Mouse (Mus musculus) embryonic facial prominence, embryonic 10.5 days (tissue): Measurements from ENCODE around the gene Pisd. TPM values are rescaled to one million over a fixed set of nuclear protein-coding genes. Genes with fewer than 3 reads are reported as not detected.

Source experiments
- DNase-seq: peaks from one replicate; pipeline ENCODE4 v3.0.0-alpha.2; 2017; ENCODE audit warnings: low spot score
- H3K27ac ChIP-seq: fragments of 300-500 bp; sonication (generic); replicated peaks from 2 replicates; pipeline ENCODE4 v1.5.1; 2016; ENCODE audit warnings: mild to moderate bottlenecking
- H3K27me3 ChIP-seq: fragments of 300-500 bp; sonication (generic); replicated peaks from 2 replicates; pipeline ENCODE4 v1.6.1; 2016; ENCODE audit warnings: low read depth, mild to moderate bottlenecking; ENCODE audit not compliant: poor library complexity, severe bottlenecking
- H3K36me3 ChIP-seq: fragments of 300-500 bp; sonication (generic); replicated peaks from 2 replicates; pipeline ENCODE4 v1.6.1; 2016; ENCODE audit warnings: mild to moderate bottlenecking, moderate library complexity
- H3K4me1 ChIP-seq: fragments of 300-500 bp; sonication (generic); 2 replicates; pipeline ENCODE4 v1.6.1; 2016
- H3K4me3 ChIP-seq: fragments of 300-500 bp; sonication (generic); 2 replicates; pipeline ENCODE4 v1.5.1; 2016; ENCODE audit warnings: mild to moderate bottlenecking, moderate library complexity
- H3K9me3 ChIP-seq: fragments of 300-500 bp; sonication (generic); 2 replicates; pipeline ENCODE4 v1.6.1; 2016; ENCODE audit warnings: mild to moderate bottlenecking
- whole genome bisulfite sequencing: fragments of 180-500 bp; shearing (Covaris S2); methylation state at CpG from one replicate; pipeline ENCODE4 v1.1.7; 2016; 5-methylcytosine and 5-hydroxymethylcytosine counted together
- polyA plus RNA-seq: library from polyadenylated mRNA; unstranded; fragments of >200 nt; fragmentation: Nextera tagmentation; extraction: Ambion mirVana; gene quantifications from 2 replicates; pipeline ENCODE4 v1.2.1, GENCODE M21; 2016

Gene Pisd
- polyA plus RNA-seq, 1 experiment from 2014 or later, result 76.0 TPM

DNA sequence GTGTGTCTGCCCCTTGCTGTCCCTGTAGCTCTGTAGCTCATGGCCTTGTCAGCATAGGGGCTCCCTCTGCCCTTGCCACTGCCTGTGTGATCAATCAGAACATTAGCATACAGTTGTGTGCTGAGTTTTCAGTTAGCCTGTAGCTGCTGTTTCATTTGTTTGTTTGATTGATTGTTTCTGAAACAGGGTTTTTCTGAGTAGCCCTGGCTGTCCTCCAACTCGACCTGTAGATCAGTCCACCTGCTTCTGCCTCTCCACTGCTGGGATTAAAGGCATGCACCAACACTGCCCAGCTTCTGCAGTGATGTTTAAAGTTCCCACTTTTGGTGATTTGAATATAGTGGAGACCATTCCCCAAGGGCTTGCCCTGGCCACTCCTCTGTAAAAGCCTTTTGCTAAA lies 67.7 kb downstream of the Pisd start:
- no peaks in the 10 kb centered on the region for H3K9me3 ChIP-seq
- H3K4me3 ChIP-seq, result no peak overlapping the region
- DNase-seq, result peak; percentile 2
- peaks cover 12% of the 10 kb centered on the region for H3K4me1 ChIP-seq
- no peaks in the 10 kb centered on the region for H3K27me3 ChIP-seq
- H3K27ac ChIP-seq, result no peak overlapping the region
- H3K36me3 ChIP-seq, result no peaks in the 10 kb centered on the region
- WGBS, result 64% methylated on average over 1 of the region's 1 CpGs

DNA sequence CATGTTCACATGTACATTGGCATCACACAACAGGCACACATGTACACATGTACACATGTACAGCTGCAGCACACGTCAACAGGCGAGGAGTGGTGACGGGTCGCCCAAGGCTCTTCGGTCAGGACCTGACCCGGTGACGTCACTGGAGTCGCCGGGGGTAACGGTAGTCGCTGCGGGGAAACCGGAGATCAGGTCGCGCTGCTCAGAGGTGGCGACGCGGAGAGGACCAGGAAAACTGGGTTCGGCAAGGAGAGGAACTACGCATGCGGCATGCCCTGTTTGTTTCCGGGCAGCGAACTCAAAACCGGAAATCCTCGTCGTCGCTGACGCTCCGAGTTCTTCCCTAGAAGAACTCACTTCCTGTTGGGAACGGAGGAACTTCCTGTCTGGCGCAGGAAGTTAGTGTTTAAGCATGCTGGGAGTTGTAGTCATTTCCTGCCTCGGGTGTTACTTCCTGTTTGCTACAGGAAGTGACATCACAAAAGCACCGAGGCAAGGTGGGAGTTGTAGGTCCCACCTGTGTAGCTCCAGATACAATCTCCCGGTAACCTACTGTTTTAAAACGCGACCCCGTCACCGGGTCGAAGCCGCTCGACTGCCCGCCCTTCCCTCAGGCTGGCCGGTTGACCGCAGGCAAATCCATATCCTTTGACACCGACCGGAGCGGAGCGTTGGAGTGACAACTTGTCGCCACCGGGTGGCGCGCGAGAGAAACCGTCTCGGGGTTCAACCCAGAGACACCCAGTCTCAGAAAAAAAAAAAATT lies 71.6 kb downstream of the Pisd start:
- Histone ChIP-seq H3K27me3 (no peaks in the 10 kb centered on the region), H3K36me3 (no peaks in the 10 kb centered on the region), H3K4me1 (peaks cover 6% of the 10 kb centered on the region), H3K27ac (peak overlapping the region; percentile 81), H3K9me3 (no peaks in the 10 kb centered on the region), H3K4me3 (peak overlapping the region; percentile 68)
- WGBS, result under 1% methylated on average over 55 of the region's 55 CpGs
- peak; percentile 93 for DNase-seq

DNA sequence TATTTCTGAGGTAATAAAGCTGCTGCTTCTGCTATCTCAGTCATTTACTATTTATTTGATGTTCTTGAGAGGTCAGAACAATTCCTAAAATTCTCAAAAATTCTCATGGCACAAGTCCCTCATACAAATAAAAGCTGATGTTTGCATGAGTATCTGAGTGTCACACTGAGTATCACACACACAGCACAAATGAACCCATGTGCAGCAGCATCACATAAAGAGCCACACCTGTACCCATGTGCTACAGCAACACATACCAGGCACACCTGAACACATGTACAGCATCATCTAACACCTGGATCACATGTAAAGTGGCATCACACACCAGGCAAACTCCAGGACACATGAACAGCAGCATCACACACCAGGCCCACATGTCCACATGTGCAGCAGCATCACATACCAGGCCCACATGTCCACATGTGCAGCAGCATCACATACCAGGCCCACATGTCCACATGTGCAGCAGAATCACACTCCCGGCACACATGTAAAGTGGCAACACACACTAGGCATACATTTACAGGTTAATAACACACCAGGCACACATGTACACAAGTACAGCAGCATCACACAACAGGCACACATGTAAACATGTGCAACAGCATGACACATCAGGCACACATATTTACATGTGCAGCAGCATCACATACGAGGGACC lies 72.3 kb downstream of the Pisd start:
- no peaks in the 10 kb centered on the region for H3K27me3 ChIP-seq
- H3K9me3 ChIP-seq, result no peaks in the 10 kb centered on the region
- DNase-seq, result peak; percentile 61
- 32% methylated on average over 2 of the region's 2 CpGs for WGBS
- peaks cover 5% of the 10 kb centered on the region for H3K4me1 ChIP-seq
- peak overlapping the region; percentile 68 for H3K4me3 ChIP-seq
- H3K36me3 ChIP-seq, result no peaks in the 10 kb centered on the region
- H3K27ac ChIP-seq, result peak overlapping the region; percentile 81

DNA sequence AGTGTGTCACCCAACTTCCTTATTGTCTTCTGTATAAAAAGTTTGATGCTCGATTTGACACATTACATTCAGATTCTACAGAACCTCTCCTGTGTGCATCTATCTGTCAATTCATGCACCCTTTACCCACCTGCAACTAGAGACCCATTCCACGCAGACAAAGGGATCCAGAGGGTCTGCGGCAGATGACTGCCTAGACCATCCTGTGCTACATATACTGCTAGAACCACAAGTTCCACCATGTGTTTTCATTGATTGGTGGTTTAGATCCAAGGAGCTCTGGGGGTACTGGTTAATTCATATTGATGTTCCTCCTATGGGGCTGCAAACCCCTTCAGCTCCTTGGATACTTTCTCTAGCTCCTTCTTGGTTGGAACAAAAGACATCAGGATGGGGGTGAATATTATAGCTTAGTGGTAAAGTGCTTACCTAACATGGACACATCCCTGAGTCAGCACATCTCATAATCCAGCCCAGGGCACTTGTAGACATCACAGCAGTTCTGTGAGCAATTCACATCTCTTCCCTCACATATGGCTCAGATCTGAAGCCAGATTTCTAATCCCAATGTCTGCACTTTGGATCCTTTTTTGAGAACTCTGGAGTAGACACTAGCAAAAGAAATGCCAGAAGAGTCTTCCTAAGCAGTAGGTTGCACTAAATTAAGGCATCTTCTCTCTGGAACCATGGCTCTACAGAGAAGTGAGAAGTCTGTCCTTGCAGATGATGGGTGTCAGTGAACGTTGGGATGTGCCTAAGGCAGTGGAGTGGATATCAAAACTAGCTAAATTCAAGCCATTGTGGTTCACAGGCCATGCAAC lies 73.0 kb downstream of the Pisd start:
- Histone ChIP-seq H3K36me3 (no peaks in the 10 kb centered on the region), H3K4me3 (peak overlapping the region; percentile 68), H3K4me1 (peaks cover 5% of the 10 kb centered on the region), H3K9me3 (no peaks in the 10 kb centered on the region), H3K27ac (no peak overlapping the region), H3K27me3 (no peaks in the 10 kb centered on the region)
- DNase-seq, result peak; percentile 34
- 68% methylated on average over 4 of the region's 4 CpGs for WGBS

DNA sequence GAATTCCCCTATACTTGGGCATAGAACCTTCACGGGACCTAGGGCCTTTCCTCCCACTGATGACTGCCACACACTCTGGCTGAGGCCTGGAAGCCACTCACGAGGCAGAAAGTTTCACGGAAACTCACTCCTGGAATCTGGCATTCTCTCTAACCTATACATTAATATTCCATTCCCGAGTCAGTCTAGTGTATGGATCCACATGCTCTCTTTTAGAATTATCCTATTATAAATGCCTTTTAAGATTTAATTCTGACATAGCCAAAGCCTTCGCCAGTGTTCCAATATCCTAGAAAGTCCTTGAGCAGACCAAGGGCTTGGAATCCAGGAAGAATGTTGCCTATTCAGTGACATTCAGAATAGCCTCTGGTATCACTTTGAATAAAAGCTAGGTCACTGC lies 74.0 kb downstream of the Pisd start:
- Histone ChIP-seq H3K9me3 (no peaks in the 10 kb centered on the region), H3K4me1 (peaks cover 5% of the 10 kb centered on the region), H3K27me3 (no peaks in the 10 kb centered on the region), H3K36me3 (no peaks in the 10 kb centered on the region), H3K4me3 (no peak overlapping the region), H3K27ac (no peak overlapping the region)
- 74% methylated on average over 5 of the region's 5 CpGs for WGBS
- no peak for DNase-seq

DNA sequence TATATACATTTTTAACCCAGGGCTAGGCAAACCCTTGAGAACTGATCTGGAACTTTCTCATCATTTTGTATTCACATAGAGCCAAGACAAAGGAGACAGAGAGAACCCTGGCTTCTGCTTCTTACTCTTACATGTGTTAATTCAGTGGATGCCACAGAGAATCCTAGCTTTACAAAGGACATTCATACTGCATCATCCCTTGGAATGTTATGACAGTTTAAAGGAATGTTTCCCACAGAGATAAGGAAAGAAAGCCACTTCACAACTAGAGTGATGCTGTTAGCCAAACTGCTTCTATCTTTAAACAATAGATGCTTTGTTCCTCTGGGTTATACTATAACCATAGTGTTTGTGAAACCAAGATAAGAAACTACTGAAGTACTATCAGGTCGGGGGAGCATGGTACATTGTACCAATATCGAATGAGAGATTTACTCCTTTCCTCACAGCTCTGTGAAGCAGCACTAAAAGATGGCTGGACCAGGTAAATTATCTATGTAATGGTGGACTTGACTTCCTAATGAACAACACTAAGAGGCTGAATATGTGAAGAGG lies 79.1 kb downstream of the Pisd start:
- no peaks in the 10 kb centered on the region for H3K27me3 ChIP-seq
- no peak overlapping the region for H3K27ac ChIP-seq
- WGBS, result 75% methylated on average over 2 of the region's 2 CpGs
- H3K36me3 ChIP-seq, result no peaks in the 10 kb centered on the region
- no peak for DNase-seq
- H3K4me1 ChIP-seq, result no peaks in the 10 kb centered on the region
- no peaks in the 10 kb centered on the region for H3K9me3 ChIP-seq
- H3K4me3 ChIP-seq, result no peak overlapping the region

DNA sequence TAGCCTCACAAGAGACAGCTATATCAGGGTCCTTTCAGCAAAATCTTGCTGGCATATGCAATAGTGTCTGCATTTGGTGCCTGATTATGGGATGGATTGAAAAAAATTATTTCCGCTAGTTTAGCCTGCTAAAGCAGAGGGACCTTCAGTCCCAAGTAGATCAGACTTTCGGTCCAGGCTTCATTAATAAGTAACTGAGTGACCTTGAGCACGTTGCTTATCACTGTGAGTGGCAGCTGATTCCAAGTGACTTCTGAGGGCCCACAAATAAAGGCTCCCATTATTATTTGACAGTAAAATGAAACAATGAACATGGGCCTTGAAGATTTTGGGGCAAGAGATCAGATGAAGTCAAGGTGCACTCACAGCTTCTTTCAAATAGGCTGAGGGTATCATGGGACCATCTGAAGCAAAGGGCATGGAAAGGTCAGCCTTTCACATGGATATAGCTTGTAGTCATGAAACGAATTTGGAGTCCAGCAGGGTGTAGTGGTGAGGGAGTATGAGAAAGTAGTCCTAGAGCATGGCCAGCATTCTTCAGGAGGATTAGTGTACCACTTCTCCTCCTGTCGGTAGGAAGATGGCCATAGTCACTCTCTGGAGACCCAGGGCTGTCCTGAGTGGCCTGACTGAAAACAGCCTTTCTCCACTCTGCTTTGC lies 88.1 kb downstream of the Pisd start:
- DNase-seq, result no peak
- no peak overlapping the region for H3K27ac ChIP-seq
- no peaks in the 10 kb centered on the region for H3K4me1 ChIP-seq
- no peak overlapping the region for H3K4me3 ChIP-seq
- 82% methylated on average over 5 of the region's 5 CpGs for WGBS
- no peaks in the 10 kb centered on the region for H3K27me3 ChIP-seq
- no peaks in the 10 kb centered on the region for H3K36me3 ChIP-seq
- H3K9me3 ChIP-seq, result no peaks in the 10 kb centered on the region

DNA sequence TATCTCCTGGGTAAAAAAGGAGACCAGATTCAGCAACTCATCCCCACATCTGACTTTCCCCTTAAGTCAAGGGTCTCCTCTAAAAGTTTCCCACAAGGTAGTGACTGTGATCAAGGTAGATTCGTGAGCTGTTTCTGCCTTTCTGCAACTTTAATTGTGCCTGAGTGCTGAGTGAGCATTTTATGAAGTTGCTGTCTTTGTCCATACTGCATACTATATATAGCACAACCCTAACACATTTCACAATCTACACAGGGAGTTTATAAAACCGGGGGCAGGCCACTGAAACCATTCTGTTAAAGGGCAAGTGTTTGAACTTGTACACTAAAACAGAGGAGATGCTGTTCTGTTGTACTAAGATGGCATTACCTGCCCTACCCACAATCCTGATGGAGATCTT lies 92.0 kb downstream of the Pisd start:
- 69% methylated on average over 2 of the region's 2 CpGs for WGBS

More for the DNA sequence above, 92.0 kb downstream of the Pisd start:
- Histone ChIP-seq H3K4me3 (no peak overlapping the region), H3K27ac (no peak overlapping the region), H3K27me3 (no peaks in the 10 kb centered on the region), H3K4me1 (no peaks in the 10 kb centered on the region), H3K36me3 (0 out of 2 replicates have a peak, but pooled peaks cover 1% of the 10 kb centered on the region), H3K9me3 (no peaks in the 10 kb centered on the region)
- DNase-seq, result no peak

Other genes with a start within 250 kb of the Pisd start
- gene Yes1, start 174.5 kb downstream of the Pisd start, polyA plus RNA-seq, result 29.3 and 30.6 TPM in 2 replicates
- gene Gm20671, start 41.5 kb upstream of the Pisd start, polyA plus RNA-seq, result not detected in 2 replicates
- 17.6 and 19.7 TPM in 2 replicates for gene Prr14l, start 68.6 kb upstream of the Pisd start, polyA plus RNA-seq
- gene Depdc5, start 78.1 kb upstream of the Pisd start, polyA plus RNA-seq, result 38.5 and 39.1 TPM in 2 replicates
- gene Ywhah, start 233.2 kb upstream of the Pisd start, polyA plus RNA-seq, result 421 and 423 TPM in 2 replicates